Mouse (Mus musculus): ENCODE results near the gene Tmem203.

- no peak for TF ChIP-seq CTCF (IDR thresholded peaks at IDR 0.05; ENCODE audit: low read depth)
- TF ChIP-seq EP300 (optimal IDR thresholded peaks at IDR 0.05), result no peak
Observed at GRCm38 (mm10) chr2:25288734-25289345, 33.6 kb downstream of the Tmem203 start.
